10 mouse cellular contexts compared by ENCODE assay signal in genomic region chr7:131054808-131055370, GRCm38 (mm10). TPM values are rescaled to one million over a fixed set of nuclear protein-coding genes. Genes with fewer than 3 reads are reported as not detected.
DNase-seq lines count a peak whose midpoint lies in the region; ATAC-seq and TF ChIP-seq lines count a peak whose summit lies in the region.
"Had no signal": no experiment of that assay in that cellular context is flagged by ENCODE, and none has a peak within 500 bp of the region (broad histone marks: within the 10 kb centered on the region; RNA-seq: fewer than 3 reads in every experiment).

No protein-coding gene starts in this region.

- no peak overlapping the region for H3K27ac ChIP-seq in heart, postnatal 0 days (ENCODE audit: low read depth)
- no peak overlapping the region for H3K27ac ChIP-seq in heart, embryonic 11.5 days (ENCODE audit: low read depth, low read length)
- H3K27ac ChIP-seq: liver, embryonic 15.5 days had no signal

- no peak overlapping the region for H3K4me2 ChIP-seq in heart, postnatal 0 days (ENCODE audit: low read depth, low read length)
- H3K4me2 ChIP-seq in heart, embryonic 11.5 days: no peak overlapping the region
- H3K4me2 ChIP-seq: heart, embryonic 12.5 days; liver, embryonic 15.5 days had no signal

- no peaks in the 10 kb centered on the region for H3K9me3 ChIP-seq in heart, postnatal 0 days (replicated peaks; ENCODE audit: control insufficient read depth, low read length)
- no peaks in the 10 kb centered on the region for H3K9me3 ChIP-seq in heart, embryonic 11.5 days (replicated peaks; ENCODE audit: control insufficient read depth, low read length)
- H3K9me3 ChIP-seq: heart, embryonic 12.5 days; liver, embryonic 15.5 days had no signal

- TF ChIP-seq CTCF in heart, postnatal 0 days (IDR thresholded peaks at IDR 0.05; ENCODE audit: low read depth): peak; percentile 54

- no peak overlapping the region for H3K4me3 ChIP-seq in heart, postnatal 0 days (ENCODE audit: low read depth, low read length)
- no peak overlapping the region for H3K4me3 ChIP-seq in heart, embryonic 11.5 days (ENCODE audit: low read depth, low read length)
- H3K4me3 ChIP-seq: heart, embryonic 12.5 days; liver, embryonic 15.5 days had no signal

- DNase-seq in heart, postnatal 0 days (ENCODE audit: low spot score): no peak
- DNase-seq in right cerebral cortex, adult 18-20 months: peak; percentile 3
- DNase-seq in right cerebral cortex, postnatal 36 days (ENCODE audit: low spot score in 2 of 2): no peak
- DNase-seq in embryo, embryonic 11 days: peak; percentile 22
- peak; percentile 3 for DNase-seq in splenic B cell, adult 2 months (ENCODE audit: low read depth, low spot score)
- no peak for DNase-seq in heart, adult 8-10 months (ENCODE audit: low spot score)
- no peak for DNase-seq in heart, postnatal 25 days (ENCODE audit: low spot score)

- no peaks in the 10 kb centered on the region for H3K4me1 ChIP-seq in heart, postnatal 0 days (ENCODE audit: control insufficient read depth, insufficient read depth)
- no peaks in the 10 kb centered on the region for H3K4me1 ChIP-seq in heart, embryonic 11.5 days (ENCODE audit: control insufficient read depth, insufficient read depth, low read length)
- H3K4me1 ChIP-seq: heart, embryonic 12.5 days; liver, embryonic 15.5 days had no signal

- no peak overlapping the region for H3K9ac ChIP-seq in heart, postnatal 0 days (replicated peaks; ENCODE audit: low read depth, low read length)
- no peak overlapping the region for H3K9ac ChIP-seq in heart, embryonic 11.5 days (ENCODE audit: low read depth, low read length)
- H3K9ac ChIP-seq: heart, embryonic 12.5 days; liver, embryonic 15.5 days had no signal

- H3K36me3 ChIP-seq in heart, postnatal 0 days (replicated peaks; ENCODE audit: control insufficient read depth, insufficient read depth, low read length): no peaks in the 10 kb centered on the region
- no peaks in the 10 kb centered on the region for H3K36me3 ChIP-seq in heart, embryonic 11.5 days (ENCODE audit: control insufficient read depth, insufficient read depth, low read length)
- no peaks in the 10 kb centered on the region for H3K36me3 ChIP-seq in splenic B cell, adult 2 months (ENCODE audit: control insufficient read depth, insufficient read depth, low read length, poor library complexity, severe bottlenecking)
- H3K36me3 ChIP-seq: heart, embryonic 12.5 days; liver, embryonic 15.5 days had no signal

- no peak for ATAC-seq in heart, postnatal 0 days (ENCODE audit: insufficient read depth, low read depth)
- no peak for ATAC-seq in heart, embryonic 11.5 days (replicated peaks; ENCODE audit: insufficient number of reproducible peaks, low FRiP score, low TSS enrichment)

- no peaks in the 10 kb centered on the region for H3K27me3 ChIP-seq in heart, postnatal 0 days (ENCODE audit: control insufficient read depth, insufficient read depth, low read length)
- H3K27me3 ChIP-seq in heart, embryonic 11.5 days (ENCODE audit: control insufficient read depth, insufficient read depth, low read length): no peaks in the 10 kb centered on the region; the same call in 1 of the 2 replicates
- no peaks in the 10 kb centered on the region for H3K27me3 ChIP-seq in splenic B cell, adult 2 months (ENCODE audit: control insufficient read depth, insufficient read depth, low read length, poor library complexity, severe bottlenecking)
- H3K27me3 ChIP-seq: liver, embryonic 15.5 days had no signal

- TF ChIP-seq EP300 in heart, postnatal 0 days (IDR thresholded peaks at IDR 0.05; ENCODE audit: low read depth): no peak

- intact Hi-C loops in heart, postnatal 25 days (cut with DNase I): no loop called here

RNA-seq across cellular contexts. Expression of gene Dmbt1, which starts 23.0 kb away (rescaled TPM):
- total RNA-seq in heart, postnatal 0 days (2014; rRNA removed; ENCODE audit: low replicate concordance): not detected in 2 replicates
- polyA plus RNA-seq in heart, postnatal 0 days (2015; fragmentation: Nextera tagmentation; extraction: Ambion mirVana): not detected in 2 replicates
- polyA plus RNA-seq in heart, embryonic 11.5 days (2014; fragmentation: Nextera tagmentation; extraction: Ambion mirVana): not detected in 2 replicates
- under 1 TPM in 1 of 4 experiments, not detected in 3; 0.09 TPM for total RNA-seq in heart, adult 8-10 months (2022)
- total RNA-seq in heart, postnatal 25 days (2021): not detected
- polyA plus RNA-seq: heart, embryonic 12.5 days had no signal

Comparison
In these comparisons a context has a peak if more than half of its experiments do, and no peak if none do; other contexts are left out.
1. DNase-seq: peak in right cerebral cortex, adult 18-20 months (single experiment), embryo, embryonic 11 days (single experiment) and splenic B cell, adult 2 months (single experiment); none in heart, postnatal 0 days (single experiment), right cerebral cortex, postnatal 36 days (0 of 2), heart, adult 8-10 months (single experiment) and heart, postnatal 25 days (single experiment).